Mouse (Mus musculus) intestine, postnatal 0 days (tissue): ENCODE results near the gene Tac2. TPM values are rescaled to one million over a fixed set of nuclear protein-coding genes. Genes with fewer than 3 reads are reported as not detected.
A peak's percentile ranks its signal among the peaks of the same experiment; 100 is the strongest.

ENCODE experiments used
- ATAC-seq: fragments of 200-750 bp; cut with Nextera tagmentation; 2 replicates; pipeline ENCODE4 v1.8.0; 2017; ENCODE audit warnings: mild to moderate bottlenecking, moderate TSS enrichment, moderate library complexity
- H3K27ac ChIP-seq: fragments of 300-500 bp; sonication (generic); 2 replicates; pipeline ENCODE4 v1.5.1; 2014; ENCODE audit warnings: mild to moderate bottlenecking, low read depth, low read length, moderate library complexity
- H3K27me3 ChIP-seq: fragments of 300-500 bp; sonication (generic); replicated peaks from 2 replicates; pipeline ENCODE4 v1.6.1; 2014; ENCODE audit warnings: low read length, mixed read lengths; ENCODE audit not compliant: control insufficient read depth, insufficient read depth
- H3K36me3 ChIP-seq: fragments of 300-500 bp; sonication (generic); 2 replicates; pipeline ENCODE4 v1.6.1; 2014; ENCODE audit warnings: mild to moderate bottlenecking, moderate library complexity; ENCODE audit not compliant: control insufficient read depth, insufficient read depth
- H3K4me1 ChIP-seq: fragments of 300-500 bp; sonication (generic); replicated peaks from 2 replicates; pipeline ENCODE4 v1.6.1; 2014; ENCODE audit warnings: antibody characterized with exemption, low read length, mixed read lengths; ENCODE audit not compliant: control insufficient read depth, insufficient read depth
- H3K4me2 ChIP-seq: fragments of 300-500 bp; sonication (generic); replicated peaks from 2 replicates; pipeline ENCODE4 v1.6.1; 2014; ENCODE audit warnings: low read depth, mild to moderate bottlenecking, moderate library complexity
- H3K4me3 ChIP-seq: fragments of 300-500 bp; sonication (generic); 2 replicates; pipeline ENCODE4 v1.5.1; 2014; ENCODE audit warnings: low read depth, low read length
- H3K9ac ChIP-seq: fragments of 300-500 bp; sonication (generic); 2 replicates; pipeline ENCODE4 v1.6.1; 2014; ENCODE audit warnings: mild to moderate bottlenecking, low read depth, low read length
- H3K9me3 ChIP-seq: fragments of 300-500 bp; sonication (generic); 2 replicates; pipeline ENCODE4 v1.6.1; 2016; ENCODE audit warnings: mixed run types; ENCODE audit not compliant: control insufficient read depth
- CTCF ChIP-seq: sonication (generic); IDR thresholded peaks from 2 replicates; pipeline ENCODE4 v1.5.1; 2016; ENCODE audit warnings: low read depth, mild to moderate bottlenecking, control low read depth, antibody characterized with exemption, moderate library complexity
- WGBS: fragments of 180-500 bp; shearing (Covaris S2); extraction: QIAGEN DNeasy Blood & Tissue Kit; methylation state at CpG from one replicate; pipeline ENCODE4 v1.1.7; 2014; 5-methylcytosine and 5-hydroxymethylcytosine counted together
- polyA plus RNA-seq: library from polyadenylated mRNA; unstranded; fragments of >200 nt; fragmentation: Nextera tagmentation; extraction: Ambion mirVana; gene quantifications from 2 replicates; pipeline ENCODE4 v1.2.1, GENCODE M21; 2015

The Tac2 gene
- polyA plus RNA-seq, 1 experiment from 2014 or later = not detected

- H3K9me3 ChIP-seq = no peaks in the 10 kb centered on the region
- H3K36me3 ChIP-seq = peaks cover 28% of the 10 kb centered on the region
- H3K27ac ChIP-seq = no peak overlapping the region
- no peaks in the 10 kb centered on the region for H3K27me3 ChIP-seq
- H3K9ac ChIP-seq = no peak overlapping the region
- H3K4me3 ChIP-seq = no peak overlapping the region
- WGBS = 11% methylated on average over 8 of the region's 8 CpGs
- 0 out of 2 replicates have a peak, but pooled peaks cover 8% of the 10 kb centered on the region for H3K4me1 ChIP-seq
- TF ChIP-seq CTCF = no peak
- ATAC-seq = 0 out of 2 replicates have a peak, but pooled peaks have one; percentile 4
- H3K4me2 ChIP-seq = no peak overlapping the region
Measured at GRCm38 (mm10) chr10:127748847-127749612, 24.8 kb downstream of the Tac2 start.

- H3K9me3 ChIP-seq = no peaks in the 10 kb centered on the region
- no peak for TF ChIP-seq CTCF
- no peaks in the 10 kb centered on the region for H3K27me3 ChIP-seq
- 0 out of 2 replicates have a peak, but pooled peaks cover 8% of the 10 kb centered on the region for H3K4me1 ChIP-seq
- H3K4me2 ChIP-seq = peak overlapping the region; percentile 32; the same call in 1 of the 2 replicates
- no peak overlapping the region for H3K27ac ChIP-seq
- H3K4me3 ChIP-seq = no peak overlapping the region
- H3K9ac ChIP-seq = no peak overlapping the region
- ATAC-seq = no peak
- 62% methylated on average over 24 of the region's 24 CpGs for WGBS
- H3K36me3 ChIP-seq = peaks cover 18% of the 10 kb centered on the region
Measured at GRCm38 (mm10) chr10:127750136-127750777, 26.0 kb downstream of the Tac2 start.

- WGBS = 57% methylated on average over 8 of the region's 8 CpGs
- no peak for TF ChIP-seq CTCF
- no peaks in the 10 kb centered on the region for H3K9me3 ChIP-seq
- H3K27ac ChIP-seq = no peak within 1 kb of the TSS
- H3K4me2 ChIP-seq = 0 out of 2 replicates have a peak within 1 kb of the TSS, but pooled peaks have one; percentile 32
- no peak within 1 kb of the TSS for H3K4me3 ChIP-seq
- H3K27me3 ChIP-seq = no peaks in the 10 kb centered on the region
- H3K4me1 ChIP-seq = peaks cover 8% of the 10 kb centered on the region; the same call in 1 of the 2 replicates
- ATAC-seq = no peak
- H3K36me3 ChIP-seq = peaks cover 14% of the 10 kb centered on the region
- no peak within 1 kb of the TSS for H3K9ac ChIP-seq
Measured at GRCm38 (mm10) chr10:127751548-127751947, 27.3 kb downstream of the Tac2 start, which contains the start of gene Gpr182. Gpr182 (minus strand) TSS chr10:127751732.

- no peaks in the 10 kb centered on the region for H3K27me3 ChIP-seq
- no peak overlapping the region for H3K27ac ChIP-seq
- ATAC-seq = no peak
- H3K4me1 ChIP-seq = no peaks in the 10 kb centered on the region; the same call in 1 of the 2 replicates
- TF ChIP-seq CTCF = no peak
- H3K4me3 ChIP-seq = no peak overlapping the region
- H3K9me3 ChIP-seq = no peaks in the 10 kb centered on the region
- H3K36me3 ChIP-seq = no peaks in the 10 kb centered on the region
- no peak overlapping the region for H3K4me2 ChIP-seq
- WGBS = 71% methylated on average over 6 of the region's 6 CpGs
- no peak overlapping the region for H3K9ac ChIP-seq
Measured at GRCm38 (mm10) chr10:127754566-127755166, 30.4 kb downstream of the Tac2 start.

GRCm38 (mm10) chr10:127755246-127755645 lies 31.0 kb downstream of the Tac2 start:
- Histone ChIP-seq H3K4me2 (no peak overlapping the region), H3K9ac (no peak overlapping the region), H3K4me1 (no peaks in the 10 kb centered on the region; the same call in 1 of the 2 replicates), H3K27me3 (no peaks in the 10 kb centered on the region), H3K4me3 (no peak overlapping the region), H3K36me3 (no peaks in the 10 kb centered on the region), H3K27ac (no peak overlapping the region), H3K9me3 (no peaks in the 10 kb centered on the region)
- WGBS = 59% methylated on average over 3 of the region's 3 CpGs
- no peak for ATAC-seq
- no peak for TF ChIP-seq CTCF
